ENCODE assay signal across 10 mouse cellular contexts in genomic region chr16:48750145-48750827, GRCm38 (mm10). TPM values are rescaled to one million over a fixed set of nuclear protein-coding genes. Genes with fewer than 3 reads are reported as not detected.
DNase-seq lines count a peak whose midpoint lies in the region; ATAC-seq and TF ChIP-seq lines count a peak whose summit lies in the region.
"Had no signal": no experiment of that assay in that cellular context is flagged by ENCODE, and none has a peak within 500 bp of the region (broad histone marks: within the 10 kb centered on the region; RNA-seq: fewer than 3 reads in every experiment).

No protein-coding gene starts in this region.

- no peak overlapping the region for H3K27ac ChIP-seq in heart, embryonic 12.5 days (ENCODE audit: poor library complexity, severe bottlenecking)
- H3K27ac ChIP-seq in forebrain, embryonic 11.5 days (ENCODE audit: low read depth, low read length): no peak overlapping the region
- no peak overlapping the region for H3K27ac ChIP-seq in liver, embryonic 12.5 days
- H3K27ac ChIP-seq: macrophage had no signal

- H3K4me3 ChIP-seq in heart, embryonic 12.5 days: peak overlapping the region; percentile 37
- peak overlapping the region; percentile 62 for H3K4me3 ChIP-seq in E14TG2a.4 (replicated peaks; ENCODE audit: low read length)
- H3K4me3 ChIP-seq in forebrain, embryonic 11.5 days (ENCODE audit: low read depth, low read length): no peak overlapping the region; the same call in 1 of the 2 replicates
- H3K4me3 ChIP-seq in liver, embryonic 12.5 days: no peak overlapping the region

- H3K27me3 ChIP-seq in heart, embryonic 12.5 days (replicated peaks): peaks cover 7% of the 10 kb centered on the region; the same call in 1 of the 2 replicates
- H3K27me3 ChIP-seq in E14TG2a.4 (ENCODE audit: insufficient read depth, low read length): peaks cover 11% of the 10 kb centered on the region
- no peaks in the 10 kb centered on the region for H3K27me3 ChIP-seq in forebrain, embryonic 11.5 days (ENCODE audit: control insufficient read depth, insufficient read depth, low read length)
- H3K27me3 ChIP-seq in liver, embryonic 12.5 days (replicated peaks): peaks cover 7% of the 10 kb centered on the region; the same call in 1 of the 2 replicates
- H3K27me3 ChIP-seq: CH12.LX had no signal

- H3K9ac ChIP-seq in heart, embryonic 12.5 days: no peak overlapping the region
- no peak overlapping the region for H3K9ac ChIP-seq in forebrain, embryonic 11.5 days (ENCODE audit: low read length)
- H3K9ac ChIP-seq in liver, embryonic 12.5 days: no peak overlapping the region

- H3K36me3 ChIP-seq in heart, embryonic 12.5 days: no peaks in the 10 kb centered on the region
- no peaks in the 10 kb centered on the region for H3K36me3 ChIP-seq in E14TG2a.4 (ENCODE audit: insufficient read depth, low read length)
- H3K36me3 ChIP-seq in forebrain, embryonic 11.5 days (ENCODE audit: control insufficient read depth, insufficient read depth, low read length): no peaks in the 10 kb centered on the region
- no peaks in the 10 kb centered on the region for H3K36me3 ChIP-seq in liver, embryonic 12.5 days

- H3K9me3 ChIP-seq in heart, embryonic 12.5 days (replicated peaks): no peaks in the 10 kb centered on the region
- H3K9me3 ChIP-seq in E14TG2a.4 (ENCODE audit: low read length): no peaks in the 10 kb centered on the region
- H3K9me3 ChIP-seq in forebrain, embryonic 11.5 days (ENCODE audit: control insufficient read depth, low read length): no peaks in the 10 kb centered on the region
- no peaks in the 10 kb centered on the region for H3K9me3 ChIP-seq in liver, embryonic 12.5 days (replicated peaks)

- no peak for DNase-seq in heart, postnatal 10 days
- peak; percentile 56 for DNase-seq in forebrain, embryonic 11.5 days (ENCODE audit: low spot score)
- no peak for DNase-seq in B cell, adult 2 months
- no peak for DNase-seq in gastrocnemius, postnatal 25 days
- no peak for DNase-seq in testis, postnatal 10 days (ENCODE audit: low spot score)

- no peak for TF ChIP-seq CTCF in E14TG2a.4 (conservative IDR thresholded peaks at IDR 0.05; ENCODE audit: low read length)

- intact Hi-C loops in heart, postnatal 10 days (cut with DNase I): no loop called here

- no peak for ATAC-seq in heart, embryonic 12.5 days (ENCODE audit: insufficient number of reproducible peaks, low FRiP score)
- ATAC-seq in forebrain, embryonic 11.5 days (replicated peaks; ENCODE audit: low FRiP score): 0 out of 2 replicates have a peak, but pooled peaks have one; percentile 49
- ATAC-seq in liver, embryonic 12.5 days: no peak

- 13% methylated on average over 26 of the region's 26 CpGs for WGBS in heart, embryonic 12.5 days
- 14% methylated on average over 26 of the region's 26 CpGs for WGBS in forebrain, embryonic 11.5 days
- WGBS in liver, embryonic 12.5 days (ENCODE audit: insufficient replicate concordance): 24% methylated on average over 26 of the region's 26 CpGs

- peak overlapping the region; percentile 69 for H3K4me2 ChIP-seq in heart, embryonic 12.5 days
- H3K4me2 ChIP-seq in forebrain, embryonic 11.5 days (ENCODE audit: low read depth, low read length, severe bottlenecking): peak overlapping the region; percentile 35; the same call in 1 of the 2 replicates
- H3K4me2 ChIP-seq in liver, embryonic 12.5 days: peak overlapping the region; percentile 39

- peaks cover 6% of the 10 kb centered on the region; the same call in 1 of the 2 replicates for H3K4me1 ChIP-seq in heart, embryonic 12.5 days (replicated peaks)
- no peaks in the 10 kb centered on the region for H3K4me1 ChIP-seq in E14TG2a.4 (replicated peaks; ENCODE audit: low read depth, low read length)
- no peaks in the 10 kb centered on the region for H3K4me1 ChIP-seq in forebrain, embryonic 11.5 days (replicated peaks; ENCODE audit: control insufficient read depth, insufficient read depth, low read length)
- no peaks in the 10 kb centered on the region for H3K4me1 ChIP-seq in liver, embryonic 12.5 days

RNA-seq across cellular contexts. Expression of gene Trat1, which starts 21.5 kb away (rescaled TPM):
- polyA plus RNA-seq in heart, embryonic 12.5 days (2016; fragmentation: Nextera tagmentation; extraction: Ambion mirVana): not detected in 2 replicates
- under 1 TPM in 1 of 2 experiments, not detected in 1; 0.45 TPM for total RNA-seq in heart, postnatal 10 days (2021)
- polyA plus RNA-seq in forebrain, embryonic 11.5 days (2014; fragmentation: Nextera tagmentation; extraction: Ambion mirVana): not detected in 2 replicates
- polyA plus RNA-seq in liver, embryonic 12.5 days (2016; fragmentation: Nextera tagmentation; extraction: Ambion mirVana): not detected in 2 replicates
- total RNA-seq in gastrocnemius, postnatal 25 days (2021): not detected
- total RNA-seq: CH12.LX had no signal
- polyA plus RNA-seq: macrophage had no signal

Comparison
In these comparisons a context has a peak if more than half of its experiments do, and no peak if none do; other contexts are left out.
1. H3K4me3 ChIP-seq: peak in heart, embryonic 12.5 days (single experiment) and E14TG2a.4 (single experiment); none in forebrain, embryonic 11.5 days (single experiment) and liver, embryonic 12.5 days (single experiment).
2. Peak in every context shown above with its lines, with median percentiles within 50 percentile points of each other: H3K4me2 ChIP-seq.